Mouse (Mus musculus): ENCODE results near the gene Tmem88. TPM values are rescaled to one million over a fixed set of nuclear protein-coding genes. Genes with fewer than 3 reads are reported as not detected.

Tmem88 gene
- 18.1 and 21.3 TPM in 2 replicates for polyA plus RNA-seq (2016; fragmentation: Nextera tagmentation; extraction: Ambion mirVana)

DNA sequence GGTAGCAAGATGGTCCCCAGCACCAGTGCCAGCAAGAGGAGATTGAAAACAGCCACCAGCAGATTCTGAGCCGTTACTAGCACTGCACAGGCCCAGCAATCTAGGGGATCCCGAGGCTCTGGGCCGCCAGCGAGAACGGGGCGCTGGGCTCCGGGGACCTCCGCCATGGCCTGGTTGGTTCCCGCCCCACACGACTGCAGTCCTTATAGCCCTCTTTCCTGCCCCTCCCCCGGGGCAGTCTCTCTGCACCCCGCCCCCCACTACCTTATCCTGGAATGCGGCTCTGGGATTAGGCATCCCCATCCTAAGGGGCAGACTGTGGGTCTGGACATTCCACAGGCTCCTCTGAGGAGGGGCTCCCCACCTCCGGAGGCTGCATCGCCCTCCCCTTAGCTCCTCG lies at the start of gene Tmem88:
Gene Tmem88, minus strand, starts transcription at position 176 of the 400 bp plus-strand sequence.
- 7% methylated on average over 16 of the region's 16 CpGs for whole genome bisulfite sequencing
- peaks cover 8% of the 10 kb centered on the region; the same call in 1 of the 2 replicates for H3K27me3 ChIP-seq
- no peak for ATAC-seq (ENCODE audit: insufficient number of reproducible peaks, insufficient read depth, low FRiP score, low TSS enrichment)
- H3K4me2 ChIP-seq (replicated peaks): peak within 1 kb of the TSS; percentile 58
- H3K27ac ChIP-seq: peak within 1 kb of the TSS; percentile 76
- peaks cover 40% of the 10 kb centered on the region for H3K4me1 ChIP-seq
- peaks cover 34% of the 10 kb centered on the region for H3K36me3 ChIP-seq
- H3K4me3 ChIP-seq: peak within 1 kb of the TSS; percentile 67
- no peaks in the 10 kb centered on the region for H3K9me3 ChIP-seq
- H3K9ac ChIP-seq: peak within 1 kb of the TSS; percentile 78

DNA sequence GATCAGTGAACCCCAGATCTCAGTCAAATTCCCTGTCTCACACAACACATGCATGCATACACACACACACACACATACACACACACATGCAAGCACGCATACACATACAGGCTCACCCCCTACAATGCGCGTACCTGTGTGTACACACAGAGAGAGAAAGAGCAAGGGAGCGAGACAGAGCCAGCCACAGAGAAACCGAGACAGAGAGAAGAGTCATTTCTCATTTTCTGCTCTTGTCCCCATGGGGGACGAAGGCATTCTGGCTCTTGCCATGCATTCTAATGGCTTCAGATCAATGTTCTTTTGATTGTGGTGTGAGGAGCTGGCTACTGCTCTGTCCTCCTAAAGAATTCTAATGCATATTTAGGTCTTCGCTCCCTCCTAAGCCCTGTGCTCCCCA lies 49.3 kb upstream of the Tmem88 start:
- H3K9me3 ChIP-seq: no peaks in the 10 kb centered on the region
- no peak overlapping the region for H3K27ac ChIP-seq
- no peak overlapping the region for H3K9ac ChIP-seq
- H3K27me3 ChIP-seq: no peaks in the 10 kb centered on the region
- no peak overlapping the region for H3K4me2 ChIP-seq (replicated peaks)
- 81% methylated on average over 7 of the region's 7 CpGs for WGBS
- H3K36me3 ChIP-seq: no peaks in the 10 kb centered on the region
- peaks cover 4% of the 10 kb centered on the region; the same call in 1 of the 2 replicates for H3K4me1 ChIP-seq
- H3K4me3 ChIP-seq: no peak overlapping the region
- ATAC-seq (ENCODE audit: insufficient number of reproducible peaks, insufficient read depth, low FRiP score, low TSS enrichment): no peak

DNA sequence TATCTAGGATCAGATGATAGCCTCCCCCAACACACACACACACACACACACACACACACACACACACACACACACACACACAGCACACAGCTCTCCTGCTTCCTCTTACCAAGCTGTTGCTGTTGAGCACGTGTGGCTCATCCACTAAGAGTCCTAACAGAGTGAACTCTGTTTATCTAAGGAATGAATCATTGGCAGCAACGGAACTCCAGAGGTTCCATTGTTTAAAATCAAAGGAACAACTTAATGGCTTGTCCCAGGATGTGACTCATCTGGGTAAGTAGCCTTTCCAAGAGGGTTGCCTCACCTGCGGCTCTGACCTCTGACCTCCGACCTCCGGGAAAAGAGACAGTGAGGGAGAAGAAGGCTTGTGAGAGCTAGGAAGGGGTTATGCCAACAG lies 45.3 kb upstream of the Tmem88 start:
- no peak for ATAC-seq (ENCODE audit: insufficient number of reproducible peaks, insufficient read depth, low FRiP score, low TSS enrichment)
- Histone ChIP-seq H3K9ac (no peak overlapping the region), H3K4me1 (no peaks in the 10 kb centered on the region), H3K27me3 (no peaks in the 10 kb centered on the region), H3K4me2 (replicated peaks) (no peak overlapping the region), H3K27ac (no peak overlapping the region), H3K36me3 (no peaks in the 10 kb centered on the region), H3K9me3 (no peaks in the 10 kb centered on the region), H3K4me3 (no peak overlapping the region)
- 41% methylated on average over 5 of the region's 5 CpGs for WGBS

DNA sequence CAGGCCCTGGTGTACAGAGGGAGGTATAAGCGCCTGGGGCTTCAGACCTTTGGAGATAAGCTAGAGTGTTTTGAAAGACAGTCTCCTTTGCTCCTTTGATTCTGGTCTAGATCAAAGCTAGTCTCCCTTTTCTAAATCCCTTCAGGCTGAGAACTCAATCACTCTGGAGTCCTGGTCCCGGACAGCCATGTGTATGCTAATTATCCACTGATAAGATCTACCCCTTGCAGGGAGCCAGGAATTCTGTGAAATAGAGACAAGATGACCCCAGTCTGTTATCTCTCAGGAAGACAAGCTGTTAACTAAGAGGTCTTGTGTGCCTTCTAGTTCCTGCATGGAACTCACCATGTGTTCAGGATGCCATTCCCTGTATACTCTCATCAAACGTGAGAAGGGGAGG lies 39.3 kb upstream of the Tmem88 start:
- Histone ChIP-seq H3K4me2 (replicated peaks) (no peak overlapping the region), H3K36me3 (no peaks in the 10 kb centered on the region), H3K27ac (no peak overlapping the region), H3K9me3 (no peaks in the 10 kb centered on the region), H3K4me1 (0 out of 2 replicates have a peak, but pooled peaks cover 4% of the 10 kb centered on the region), H3K9ac (no peak overlapping the region), H3K27me3 (no peaks in the 10 kb centered on the region), H3K4me3 (no peak overlapping the region)
- WGBS: 39% methylated on average over 3 of the region's 3 CpGs
- ATAC-seq (ENCODE audit: insufficient number of reproducible peaks, insufficient read depth, low FRiP score, low TSS enrichment): no peak

DNA sequence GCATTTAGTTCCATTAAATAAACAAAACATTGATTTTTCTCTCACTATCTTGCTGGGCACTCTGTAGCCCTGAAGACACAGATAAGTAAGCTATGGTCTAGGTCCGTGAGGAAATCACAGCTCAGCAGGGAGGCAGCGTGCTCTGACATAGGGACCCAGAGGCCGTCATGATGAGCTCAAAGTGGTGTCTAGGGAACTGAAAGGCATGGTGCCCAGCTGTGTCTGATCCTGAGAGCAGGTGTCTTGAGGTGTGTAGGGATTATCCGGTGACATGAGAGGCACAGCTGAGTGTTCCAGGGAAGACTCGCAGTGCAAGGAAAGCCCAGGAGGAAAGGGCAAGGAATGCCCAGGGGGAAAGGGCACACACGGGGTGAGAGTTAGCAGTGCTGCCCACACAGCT lies 35.2 kb upstream of the Tmem88 start:
- WGBS: 59% methylated on average over 6 of the region's 6 CpGs
- ATAC-seq (ENCODE audit: insufficient number of reproducible peaks, insufficient read depth, low FRiP score, low TSS enrichment): no peak
- H3K27ac ChIP-seq: no peak overlapping the region
- H3K36me3 ChIP-seq: no peaks in the 10 kb centered on the region
- H3K9ac ChIP-seq: no peak overlapping the region
- H3K9me3 ChIP-seq: no peaks in the 10 kb centered on the region
- no peaks in the 10 kb centered on the region for H3K27me3 ChIP-seq
- H3K4me2 ChIP-seq (replicated peaks): no peak overlapping the region
- H3K4me3 ChIP-seq: no peak overlapping the region
- peaks cover 18% of the 10 kb centered on the region for H3K4me1 ChIP-seq

DNA sequence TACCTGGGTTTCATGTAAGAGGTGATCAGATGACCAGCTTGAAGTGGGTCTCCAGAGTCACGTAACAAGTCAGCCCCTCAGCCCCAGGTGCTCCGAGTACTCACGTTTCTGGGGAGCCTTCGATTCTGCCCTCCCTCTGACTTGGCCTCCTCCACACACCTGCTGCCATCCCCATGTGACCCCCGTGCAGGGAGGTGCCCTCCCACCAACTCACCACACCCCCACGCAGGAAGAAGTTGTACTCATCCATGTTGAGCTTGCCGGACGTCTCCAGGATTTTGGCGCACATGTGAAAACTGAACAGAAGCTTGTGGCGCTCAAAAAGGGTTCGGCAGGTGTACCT lies 34.6 kb upstream of the Tmem88 start:
- H3K9me3 ChIP-seq: no peaks in the 10 kb centered on the region
- peaks cover 18% of the 10 kb centered on the region for H3K4me1 ChIP-seq
- no peak overlapping the region for H3K9ac ChIP-seq
- H3K4me3 ChIP-seq: no peak overlapping the region
- WGBS: 63% methylated on average over 11 of the region's 11 CpGs
- H3K36me3 ChIP-seq: no peaks in the 10 kb centered on the region
- ATAC-seq (ENCODE audit: insufficient number of reproducible peaks, insufficient read depth, low FRiP score, low TSS enrichment): no peak
- H3K4me2 ChIP-seq (replicated peaks): no peak overlapping the region
- no peaks in the 10 kb centered on the region for H3K27me3 ChIP-seq
- no peak overlapping the region for H3K27ac ChIP-seq

DNA sequence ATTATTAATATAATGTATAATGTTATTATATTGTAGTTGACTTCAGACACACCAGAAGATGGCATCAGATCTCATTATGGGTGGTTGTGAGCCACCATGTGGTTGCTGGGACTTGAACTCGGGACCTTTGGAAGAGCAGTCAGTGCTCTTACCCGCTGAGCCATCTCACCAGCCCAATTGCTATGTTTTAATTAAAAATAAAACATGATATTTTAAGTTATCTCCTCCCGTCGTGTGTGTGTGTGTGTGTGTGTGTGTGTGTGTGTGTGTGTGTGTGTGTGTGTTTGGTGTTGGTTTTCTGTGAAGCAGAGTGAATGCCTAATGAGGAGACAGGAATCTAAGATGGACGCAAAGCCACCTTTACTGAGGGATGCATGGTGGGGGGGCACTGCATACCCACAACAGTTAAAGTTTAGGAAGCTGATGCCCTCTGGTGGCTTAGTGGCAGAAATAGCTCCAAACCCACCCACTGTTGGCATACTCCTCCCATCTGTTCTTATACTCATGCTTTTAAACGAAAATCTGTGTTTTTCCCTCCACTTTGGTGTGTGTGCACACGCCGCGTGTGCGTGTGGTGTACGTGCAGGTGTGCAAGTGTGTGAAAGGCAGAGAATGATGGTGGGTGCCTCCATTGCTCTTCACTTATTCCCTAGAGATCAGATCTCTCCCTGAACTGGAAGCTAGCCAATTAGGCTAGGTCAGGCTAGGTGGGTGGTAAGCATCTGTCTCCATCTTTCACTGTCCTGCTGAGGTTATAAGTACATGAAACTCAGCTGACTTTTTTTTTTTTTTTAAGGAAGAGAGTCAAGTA lies 34.0 kb upstream of the Tmem88 start:
- Histone ChIP-seq H3K27me3 (no peaks in the 10 kb centered on the region), H3K27ac (no peak overlapping the region), H3K36me3 (no peaks in the 10 kb centered on the region), H3K4me3 (no peak overlapping the region), H3K9me3 (no peaks in the 10 kb centered on the region), H3K9ac (no peak overlapping the region), H3K4me2 (replicated peaks) (peak overlapping the region; percentile 16; the same call in 1 of the 2 replicates), H3K4me1 (peaks cover 16% of the 10 kb centered on the region)
- WGBS: 32% methylated on average over 11 of the region's 11 CpGs
- ATAC-seq (ENCODE audit: insufficient number of reproducible peaks, insufficient read depth, low FRiP score, low TSS enrichment): peak; percentile 37

DNA sequence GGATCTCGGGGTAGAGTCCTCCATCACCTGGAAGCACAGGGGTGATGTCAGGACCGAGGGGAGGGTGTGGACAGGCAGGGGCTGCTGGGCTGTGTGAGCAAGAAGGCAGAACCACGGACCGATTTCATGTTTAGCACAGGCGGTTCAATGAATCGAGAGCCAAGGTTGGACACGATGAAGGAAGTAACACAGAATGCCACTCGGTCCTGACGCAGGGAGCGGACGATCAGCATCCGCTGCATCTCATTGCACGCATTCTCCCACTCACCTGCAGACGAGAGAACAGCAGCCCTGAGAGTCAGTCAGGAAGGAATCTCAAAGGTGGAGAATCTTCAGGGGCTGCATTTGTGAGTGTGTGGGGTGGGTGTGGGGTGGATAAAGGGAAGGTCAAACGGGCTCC lies 32.6 kb upstream of the Tmem88 start:
- H3K27ac ChIP-seq: no peak overlapping the region

DNA sequence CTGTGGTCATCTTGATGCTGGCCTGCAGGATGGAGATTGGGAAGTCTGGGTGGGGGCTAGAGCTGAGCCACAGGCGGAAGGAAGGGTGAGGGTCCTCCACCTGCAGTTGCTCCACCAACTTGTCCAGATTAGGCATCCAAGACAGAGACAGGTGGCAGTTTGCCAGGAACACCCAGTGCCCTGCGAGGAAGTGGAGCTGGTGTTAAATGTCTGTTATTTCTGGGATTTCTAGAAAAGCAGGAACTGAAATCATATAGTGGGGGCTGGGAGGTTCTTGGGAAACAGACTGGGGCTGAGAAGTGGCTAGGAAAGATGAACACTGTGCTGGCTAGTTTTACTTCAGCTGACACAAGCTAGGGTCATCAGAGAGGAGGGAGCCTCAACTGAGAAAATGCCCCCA lies 31.3 kb upstream of the Tmem88 start:
- no peak for ATAC-seq (ENCODE audit: insufficient number of reproducible peaks, insufficient read depth, low FRiP score, low TSS enrichment)
- Histone ChIP-seq H3K9me3 (no peaks in the 10 kb centered on the region), H3K27ac (peak overlapping the region; percentile 50; the same call in 1 of the 2 replicates)

More for the DNA sequence above, 32.6 kb upstream of the Tmem88 start:
- H3K4me3 ChIP-seq: no peak overlapping the region
- no peaks in the 10 kb centered on the region for H3K9me3 ChIP-seq
- H3K4me1 ChIP-seq: peaks cover 16% of the 10 kb centered on the region
- H3K9ac ChIP-seq: no peak overlapping the region
- ATAC-seq (ENCODE audit: insufficient number of reproducible peaks, insufficient read depth, low FRiP score, low TSS enrichment): no peak
- WGBS: 86% methylated on average over 15 of the region's 15 CpGs
- H3K4me2 ChIP-seq (replicated peaks): no peak overlapping the region
- H3K27me3 ChIP-seq: no peaks in the 10 kb centered on the region
- H3K36me3 ChIP-seq: no peaks in the 10 kb centered on the region

DNA sequence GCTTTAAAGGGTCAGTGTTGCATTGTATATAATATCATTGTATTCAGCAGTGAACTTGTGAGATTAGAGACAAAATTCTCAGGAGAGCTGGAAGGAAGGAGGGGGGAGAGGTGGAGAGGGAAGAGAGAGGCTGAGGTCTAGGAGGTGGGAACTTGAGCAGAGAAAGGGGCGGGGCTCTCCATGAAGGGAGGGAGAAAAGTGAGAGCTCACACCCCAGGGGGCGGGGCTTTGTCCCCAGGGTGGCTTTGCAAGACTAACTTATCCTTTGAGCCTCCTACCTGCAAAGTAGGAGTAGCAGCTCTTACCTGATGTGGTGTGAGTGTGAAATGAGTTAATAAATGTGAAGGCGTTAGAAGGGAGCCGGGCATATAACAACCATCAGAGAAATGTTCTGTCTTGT lies 30.7 kb upstream of the Tmem88 start:
- H3K9me3 ChIP-seq: no peaks in the 10 kb centered on the region
- H3K4me1 ChIP-seq: peaks cover 16% of the 10 kb centered on the region
- H3K4me2 ChIP-seq (replicated peaks): no peak overlapping the region
- ATAC-seq (ENCODE audit: insufficient number of reproducible peaks, insufficient read depth, low FRiP score, low TSS enrichment): no peak
- WGBS: 25% methylated on average over 4 of the region's 4 CpGs
- no peaks in the 10 kb centered on the region for H3K27me3 ChIP-seq
- H3K36me3 ChIP-seq: no peaks in the 10 kb centered on the region
- H3K9ac ChIP-seq: no peak overlapping the region
- peak overlapping the region; percentile 50; the same call in 1 of the 2 replicates for H3K27ac ChIP-seq
- H3K4me3 ChIP-seq: no peak overlapping the region

More for the DNA sequence above, 31.3 kb upstream of the Tmem88 start:
- Histone ChIP-seq H3K4me3 (no peak overlapping the region), H3K4me2 (replicated peaks) (no peak overlapping the region), H3K4me1 (peaks cover 16% of the 10 kb centered on the region), H3K27me3 (no peaks in the 10 kb centered on the region), H3K9ac (no peak overlapping the region), H3K36me3 (no peaks in the 10 kb centered on the region)
- WGBS: 49% methylated on average over 2 of the region's 2 CpGs

DNA sequence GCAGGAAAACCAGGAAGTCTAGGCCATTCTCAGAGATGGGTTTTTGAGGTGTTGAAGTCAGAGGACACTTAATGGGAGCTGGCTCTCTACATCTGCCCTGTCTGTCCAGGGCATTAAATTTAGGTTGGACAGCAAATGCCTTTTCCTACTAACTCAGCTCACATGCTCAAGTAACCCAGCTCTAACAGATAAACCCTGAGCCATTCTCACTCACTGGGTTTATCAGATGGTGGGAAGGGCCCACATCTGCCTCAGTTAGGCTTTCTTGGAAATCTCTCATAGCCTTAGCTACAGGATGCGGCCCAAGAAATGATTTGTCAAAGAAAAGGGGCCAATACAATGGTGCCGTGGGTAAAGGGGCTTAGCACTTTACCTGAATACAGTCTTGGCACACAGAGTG lies 28.2 kb upstream of the Tmem88 start:
- Histone ChIP-seq H3K9ac (no peak overlapping the region), H3K36me3 (no peaks in the 10 kb centered on the region), H3K4me3 (no peak overlapping the region), H3K4me2 (replicated peaks) (no peak overlapping the region), H3K9me3 (no peaks in the 10 kb centered on the region), H3K27me3 (peaks cover 20% of the 10 kb centered on the region), H3K4me1 (peaks cover 18% of the 10 kb centered on the region), H3K27ac (no peak overlapping the region)
- ATAC-seq (ENCODE audit: insufficient number of reproducible peaks, insufficient read depth, low FRiP score, low TSS enrichment): no peak
- WGBS: 71% methylated on average over 2 of the region's 2 CpGs

DNA sequence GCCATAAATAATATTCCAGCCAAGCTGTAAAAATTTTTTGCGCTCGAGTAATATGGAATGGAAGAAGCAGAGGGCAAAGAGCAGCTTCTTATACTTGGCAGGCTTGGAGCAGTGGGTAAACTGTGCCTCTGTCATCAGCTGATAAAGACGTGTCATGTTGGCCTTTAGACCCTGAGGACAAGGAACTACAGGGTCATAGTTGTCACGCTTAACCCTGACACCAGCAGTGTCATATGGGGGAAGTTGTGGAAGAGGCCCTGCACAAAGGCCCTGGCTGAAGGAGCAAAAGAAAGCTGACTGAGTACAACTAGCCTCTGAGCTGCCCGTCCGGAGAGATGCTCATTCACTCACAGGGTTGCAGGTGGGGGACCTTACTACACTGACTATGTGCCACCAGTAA lies 25.9 kb upstream of the Tmem88 start:
- Histone ChIP-seq H3K9me3 (no peaks in the 10 kb centered on the region), H3K36me3 (no peaks in the 10 kb centered on the region), H3K4me2 (replicated peaks) (no peak overlapping the region), H3K4me3 (no peak overlapping the region), H3K4me1 (peaks cover 26% of the 10 kb centered on the region), H3K27ac (no peak overlapping the region), H3K9ac (no peak overlapping the region), H3K27me3 (peaks cover 28% of the 10 kb centered on the region)
- 72% methylated on average over 6 of the region's 6 CpGs for WGBS
- ATAC-seq (ENCODE audit: insufficient number of reproducible peaks, insufficient read depth, low FRiP score, low TSS enrichment): no peak
